Mouse (Mus musculus) megakaryocyte progenitor cell, adult 5-6 weeks (primary cell): Measurements from ENCODE around the gene Mrm2. TPM values are rescaled to one million over a fixed set of nuclear protein-coding genes. Genes with fewer than 3 reads are reported as not detected.

Experiments used
- ATAC-seq: replicated peaks from 2 replicates; pipeline ENCODE4 v1.8.0; 2016; ENCODE audit warnings: mild to moderate bottlenecking, moderate TSS enrichment, inconsistent platforms; ENCODE audit not compliant: poor library complexity
- total RNA-seq, 2 experiments: library from RNA; stranded (forward) in 1 of 2; stranded (reverse) in 1 of 2; fragments of 157-497, 149-512 nt in 1 of 2; fragments of 200-1000 nt in 1 of 2; gene quantifications; 2 replicates each; pipeline versions ENCODE4 v1.2.3 to v1.2.4; 2015 to 2017

Gene Mrm2
- total RNA-seq, 2 experiments from 2014 or later, result 5.8 to 9.6 TPM

DNA sequence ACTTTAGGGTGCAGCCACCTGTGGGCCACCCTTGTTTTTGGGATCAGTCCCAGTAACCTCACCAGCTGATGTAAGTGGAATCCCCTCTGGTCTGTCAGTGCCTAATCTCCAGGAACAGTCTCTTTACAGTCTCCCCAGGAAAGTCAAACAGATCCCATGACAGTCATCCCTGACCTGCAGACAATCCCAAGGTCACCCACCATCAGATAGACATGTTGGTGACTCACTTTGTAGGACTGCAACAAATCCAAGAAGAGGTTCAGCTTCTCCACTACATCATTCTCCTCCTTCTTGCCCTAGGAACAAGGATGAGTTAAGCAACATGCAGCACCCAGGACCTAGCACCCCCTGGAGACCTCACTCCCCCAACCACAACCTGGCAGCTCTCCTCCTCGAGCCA is 14.4 kb upstream of the Mrm2 start:
- ATAC-seq, result no peak

GRCm38 (mm10) chr5:140345244-140345643 is 13.5 kb upstream of the Mrm2 start:
- ATAC-seq, result no peak

GRCm38 (mm10) chr5:140342880-140343279 is 11.2 kb upstream of the Mrm2 start:
- ATAC-seq, result no peak

GRCm38 (mm10) chr5:140339836-140340235 is 8.1 kb upstream of the Mrm2 start:
- ATAC-seq, result no peak

DNA sequence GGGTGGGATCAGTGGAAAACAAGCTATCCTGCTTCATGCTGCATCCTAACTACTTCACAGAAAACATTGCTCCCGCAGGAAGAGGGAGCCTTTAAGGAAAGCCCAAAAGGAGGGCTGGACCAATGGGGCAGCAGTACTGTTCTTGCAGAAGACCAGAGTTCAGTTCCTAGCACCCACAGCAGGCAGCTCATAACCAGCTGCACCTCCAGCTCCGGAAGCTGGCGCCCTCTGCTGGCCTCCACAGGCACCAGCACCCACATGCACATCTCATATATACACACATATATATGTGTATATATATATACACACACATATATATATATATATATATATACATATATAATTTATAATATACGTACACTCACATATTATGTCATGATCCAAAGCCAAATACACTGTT is 7.1 kb upstream of the Mrm2 start:
- no peak for ATAC-seq

DNA sequence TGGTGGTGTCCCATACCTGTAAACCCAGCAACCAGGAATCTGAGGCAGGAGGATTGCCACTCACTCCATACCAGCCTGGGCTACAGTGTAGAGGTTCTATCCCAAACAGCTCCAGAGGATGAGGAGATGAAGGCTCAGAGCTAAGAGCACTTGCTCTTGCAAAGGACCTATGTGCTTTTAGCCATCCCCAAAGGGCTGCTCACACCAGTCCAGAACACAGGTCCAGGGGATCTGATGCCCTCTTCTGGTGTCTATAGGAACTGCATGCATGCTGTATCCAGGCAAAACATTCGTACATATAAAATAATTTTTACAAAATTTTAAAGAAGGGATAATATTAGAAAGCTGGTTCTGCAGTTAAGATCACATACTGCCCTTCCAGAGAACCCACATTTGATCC is 5.0 kb upstream of the Mrm2 start:
- ATAC-seq, result peak; percentile 33; the same call in 1 of the 2 replicates

GRCm38 (mm10) chr5:140333631-140334030 is 1.9 kb upstream of the Mrm2 start:
- peak; percentile 51 for ATAC-seq

- ATAC-seq, result 0 out of 2 replicates have a peak, but pooled peaks have one; percentile 15
Measured at GRCm38 (mm10) chr5:140332519-140332918, 821 bp upstream of the Mrm2 start.

- ATAC-seq, result no peak
Measured at GRCm38 (mm10) chr5:140324058-140324457, 7.6 kb downstream of the Mrm2 start.

GRCm38 (mm10) chr5:140321756-140322575 is 9.7 kb downstream of the Mrm2 start:
- ATAC-seq, result peak; percentile 32

DNA sequence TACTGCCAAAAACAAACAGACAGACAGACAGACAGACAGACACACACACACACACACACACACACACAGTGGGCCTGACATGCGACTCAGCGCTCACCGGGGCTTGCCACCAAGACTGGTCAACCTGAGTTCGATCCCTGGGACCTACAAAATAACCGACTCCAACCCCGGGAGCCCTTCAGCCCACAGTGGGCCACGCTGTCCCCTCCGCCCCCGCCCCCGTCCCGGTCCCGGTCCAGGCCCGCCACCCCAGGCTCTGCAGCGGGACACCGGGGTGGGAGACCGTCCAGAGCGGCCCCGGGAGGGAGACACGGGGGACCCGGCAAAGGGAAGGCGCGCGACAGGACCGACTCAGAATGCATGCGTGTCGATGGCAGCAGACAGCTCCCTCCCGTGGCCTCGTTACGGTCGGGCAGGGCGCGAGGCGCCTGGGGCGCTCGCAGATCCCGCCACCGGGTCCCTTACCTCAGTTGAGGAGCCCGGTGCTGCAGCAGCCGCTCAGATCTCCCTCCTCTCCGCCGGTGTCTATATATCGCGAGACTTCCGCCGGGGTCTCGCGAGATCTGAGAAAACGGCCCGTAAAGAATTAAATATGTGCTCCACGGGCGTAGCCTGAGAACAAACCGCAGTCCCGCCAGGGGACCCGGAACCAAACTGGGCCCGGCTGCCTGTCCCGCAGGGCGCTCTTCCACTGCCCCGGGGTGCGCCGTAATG is 10.5 kb downstream of the Mrm2 start, which contains the start of the genes Mad1l1 and Nudt1:
Gene Mad1l1, minus strand, starts transcription at position 511 of the 714 bp plus-strand sequence.
Gene Nudt1, plus strand, starts transcription at position 615 of the 714 bp plus-strand sequence.
- ATAC-seq, result peak; percentile 88

GRCm38 (mm10) chr5:140316716-140317115 is 15.0 kb downstream of the Mrm2 start:
- no peak for ATAC-seq

DNA sequence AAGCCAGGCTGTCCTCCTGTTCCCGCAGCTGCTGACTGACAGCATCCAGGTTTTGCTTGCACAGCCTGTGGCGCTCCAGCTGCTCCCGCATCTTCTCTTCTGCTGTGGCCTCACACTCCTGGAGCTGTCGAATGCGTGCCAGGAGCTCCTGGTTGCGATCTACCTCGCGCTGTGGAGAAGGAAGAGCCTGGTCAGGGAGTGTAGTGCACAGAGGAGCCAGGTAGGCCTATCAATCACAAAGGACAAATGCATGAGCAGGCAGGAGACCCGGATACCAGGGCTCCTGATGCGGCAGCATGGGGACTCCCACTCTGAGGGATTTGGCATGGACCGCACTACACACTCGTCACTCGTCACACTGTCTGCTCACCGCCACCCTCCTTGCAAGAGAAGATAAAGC is 24.1 kb downstream of the Mrm2 start:
- ATAC-seq, result no peak

GRCm38 (mm10) chr5:140306016-140306415 is 25.7 kb downstream of the Mrm2 start:
- ATAC-seq, result no peak

GRCm38 (mm10) chr5:140298291-140298690 is 33.4 kb downstream of the Mrm2 start:
- ATAC-seq, result no peak

GRCm38 (mm10) chr5:140292152-140292551 is 39.5 kb downstream of the Mrm2 start:
- ATAC-seq, result peak; percentile 78; the same call in 1 of the 2 replicates

DNA sequence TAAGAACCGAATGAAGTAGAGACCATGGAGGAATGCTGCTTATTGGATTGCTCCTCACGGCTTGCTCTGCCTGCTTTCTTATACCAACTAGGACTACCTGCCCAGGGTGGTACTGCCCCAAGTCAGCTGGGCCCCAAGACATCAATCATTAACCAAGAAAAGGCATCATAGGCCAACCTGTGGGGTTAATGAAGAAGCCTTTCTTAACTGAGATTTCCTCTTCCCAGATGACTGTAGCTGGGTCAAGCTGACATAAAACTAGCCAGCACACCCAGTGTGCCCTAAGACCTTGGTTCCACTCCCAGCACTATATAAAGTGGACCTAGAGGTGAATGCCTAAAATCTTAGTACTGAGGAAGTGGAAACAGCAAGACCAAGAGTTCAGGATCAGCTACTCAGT is 42.5 kb downstream of the Mrm2 start:
- ATAC-seq, result no peak

GRCm38 (mm10) chr5:140288287-140288686 is 43.4 kb downstream of the Mrm2 start:
- ATAC-seq, result no peak

DNA sequence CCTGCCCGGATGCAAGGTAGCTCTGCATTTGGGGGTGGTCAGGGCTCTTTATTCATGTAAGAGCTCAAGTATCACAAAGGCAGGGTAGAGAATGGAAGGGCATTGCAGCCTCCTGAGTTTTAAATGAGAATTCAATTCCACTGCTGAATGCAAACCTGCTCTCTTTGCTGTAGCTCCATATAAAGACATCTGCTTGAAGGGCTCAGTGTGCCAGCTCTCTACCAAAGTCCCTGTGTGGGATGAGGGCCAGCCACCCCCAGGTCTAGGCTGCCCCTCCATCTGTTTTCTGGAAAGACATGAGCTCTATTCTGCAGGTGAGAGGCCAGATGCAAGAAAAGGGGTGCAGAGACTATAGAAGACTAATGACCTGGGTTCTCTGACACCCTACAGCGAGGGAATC is 46.9 kb downstream of the Mrm2 start:
- no peak for ATAC-seq

- ATAC-seq, result no peak
Measured at GRCm38 (mm10) chr5:140284011-140284410, 47.7 kb downstream of the Mrm2 start.

GRCm38 (mm10) chr5:140282900-140283299 is 48.8 kb downstream of the Mrm2 start:
- no peak for ATAC-seq

DNA sequence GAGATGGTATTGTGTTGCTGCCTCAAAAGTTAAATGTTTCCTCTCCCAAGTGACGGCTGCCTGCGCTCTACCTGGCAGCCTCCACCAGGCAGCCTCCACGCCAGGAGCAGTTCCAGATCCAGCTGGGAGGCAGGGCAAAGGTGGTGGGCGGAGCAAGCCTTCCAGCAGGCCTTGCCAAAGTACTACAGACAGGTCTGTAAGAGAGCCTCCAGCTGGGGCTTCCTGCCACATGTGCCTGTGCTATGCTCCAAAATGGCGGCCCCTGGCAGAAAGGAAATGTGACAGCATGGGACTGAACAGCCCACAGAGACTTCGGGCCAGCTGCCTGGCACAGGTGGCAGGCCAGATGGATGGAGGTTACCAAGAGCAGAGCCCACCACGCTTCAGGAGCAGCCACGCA is 49.3 kb downstream of the Mrm2 start:
- no peak for ATAC-seq
